Mouse (Mus musculus) liver, adult (tissue): ENCODE results near the gene Sdcbp2.

Source experiments
- GATA4 ChIP-seq: IDR thresholded peaks from 2 replicates; pipeline ENCODE4 v1.6.1; 2014; ENCODE audit warnings: mild to moderate bottlenecking, low read length; ENCODE audit not compliant: insufficient replicate concordance

The Sdcbp2 gene

GRCm38 (mm10) chr2:151635362-151636014 lies 63.1 kb downstream of the Sdcbp2 start:
- no peak for TF ChIP-seq GATA4

GRCm38 (mm10) chr2:151636015-151636402 lies 63.6 kb downstream of the Sdcbp2 start:
- no peak for TF ChIP-seq GATA4
